Mouse (Mus musculus) T-helper 1 cell (primary cell): Measurements from ENCODE around the gene Rae1.

Experiments used
- in situ Hi-C: fragments of 300-600 bp; cut with MboI, MseI; formaldehyde crosslinking; loops from one replicate; pipeline ENCODE4 v1.15.1; 2025; ENCODE audit warnings: high pct_unique_total_duplicates

Rae1 gene

DNA sequence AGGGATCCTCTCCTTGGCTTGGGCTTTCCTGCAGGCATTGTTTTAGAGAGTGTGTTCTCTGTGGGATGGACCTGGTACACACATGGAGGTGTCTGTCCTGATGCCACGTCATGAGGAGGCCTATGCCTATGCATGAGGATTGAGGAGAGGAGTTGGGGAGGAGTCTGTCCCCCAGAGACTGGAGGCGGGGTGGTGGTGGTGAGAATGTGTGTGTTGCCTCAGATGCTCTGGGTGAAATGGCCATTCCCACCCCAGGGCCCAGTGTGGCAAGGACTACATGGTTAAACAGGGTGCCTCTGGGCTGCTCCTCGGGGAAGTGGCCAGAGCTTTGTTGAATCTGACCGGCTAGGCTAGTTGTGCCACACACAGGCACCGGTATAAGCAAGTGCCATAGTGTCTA, 26.4 kb downstream of the Rae1 start:
- in situ Hi-C loops = loop anchor here (10.0 kb wide), 1 partner anchor 1319 kb away; the partner anchor contains the start of gene Gm20721

GRCm38 (mm10) chr2:173026688-173027131, 26.8 kb downstream of the Rae1 start:
- in situ Hi-C loops = loop anchor here (10.0 kb wide), 1 partner anchor 1318 kb away; the partner anchor contains the start of gene Gm20721

- in situ Hi-C loops = loop anchor here (10.0 kb wide), 1 partner anchor 1318 kb away; the partner anchor contains the start of gene Gm20721
These were observed 27.4 kb downstream of the Rae1 start for GRCm38 (mm10) chr2:173027169-173027823.

DNA sequence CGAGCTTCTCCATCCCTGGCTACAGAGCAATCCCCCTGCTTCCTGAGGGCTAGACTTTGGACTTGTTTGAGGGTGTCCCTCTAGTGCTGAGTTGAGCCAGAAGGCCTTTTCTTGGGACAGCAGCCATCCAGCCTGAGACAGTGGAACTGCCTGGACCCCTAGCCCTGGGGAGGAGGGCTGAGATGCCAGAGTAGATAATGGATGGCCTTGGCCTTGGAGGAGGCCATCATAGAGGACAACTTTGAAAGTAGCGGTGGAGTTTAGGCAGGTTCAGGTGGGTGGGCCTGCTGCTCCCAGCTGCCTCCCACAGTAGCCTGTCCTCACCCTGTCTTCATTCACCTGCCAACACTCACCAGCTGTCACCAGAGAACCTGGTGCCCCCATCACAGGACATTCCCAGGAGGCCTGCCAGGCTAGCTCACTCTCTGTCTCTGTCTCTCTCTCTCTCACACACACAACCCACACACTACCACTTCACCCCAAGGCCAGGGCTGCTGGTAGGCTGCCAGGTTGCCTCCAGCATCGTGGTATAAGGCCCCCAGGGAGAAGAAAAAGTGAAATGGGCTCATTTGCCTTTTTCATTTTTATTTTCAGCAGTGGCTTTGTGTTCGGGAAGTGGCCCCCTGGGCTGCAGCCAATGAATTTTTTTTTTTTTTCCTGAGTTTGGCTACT, 28.0 kb downstream of the Rae1 start:
- in situ Hi-C loops = loop anchor here (10.0 kb wide), 1 partner anchor 1317 kb away; the partner anchor contains the start of gene Gm20721

- in situ Hi-C loops = loop anchor here (10.0 kb wide), 1 partner anchor 1316 kb away; the partner anchor contains the start of gene Gm20721
These were observed 28.7 kb downstream of the Rae1 start for GRCm38 (mm10) chr2:173028508-173029031.

DNA sequence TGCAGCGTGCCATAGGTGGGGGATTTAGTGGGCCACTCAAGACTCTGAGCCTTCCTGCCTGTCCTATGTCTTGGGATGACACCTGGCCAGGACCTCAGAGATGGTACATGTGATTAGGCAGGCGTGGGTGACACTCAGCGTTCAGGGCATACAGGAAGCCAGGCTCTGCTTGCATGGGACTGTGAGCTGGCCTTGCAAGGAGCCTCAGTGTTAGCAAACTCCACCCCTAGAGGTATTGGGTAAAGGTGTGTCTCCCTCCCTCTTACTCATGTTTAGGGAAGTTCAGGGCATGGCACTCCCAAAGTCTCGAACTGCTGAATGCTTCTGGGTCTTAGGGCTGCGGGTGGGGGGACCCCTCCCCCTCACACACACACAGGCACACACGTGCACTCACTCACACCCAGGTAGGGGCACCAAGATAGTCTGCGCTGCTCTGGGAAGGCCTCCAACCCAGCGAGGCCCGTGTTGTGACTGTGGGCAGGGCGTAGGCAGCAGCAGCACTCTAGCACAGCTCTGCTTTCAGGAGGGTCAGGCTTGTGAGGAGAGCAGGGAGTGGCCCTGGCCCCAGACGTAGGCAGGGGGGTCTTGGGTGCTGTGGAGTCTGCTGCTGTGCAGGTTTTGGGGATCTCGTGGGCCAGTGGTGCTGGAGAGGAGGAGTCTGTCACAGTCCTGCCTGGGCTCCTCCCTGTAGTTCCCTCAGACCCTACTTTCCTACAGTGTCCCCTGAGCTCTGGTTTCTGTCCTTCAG, 30.8 kb downstream of the Rae1 start:
- in situ Hi-C loops = no loop called here

DNA sequence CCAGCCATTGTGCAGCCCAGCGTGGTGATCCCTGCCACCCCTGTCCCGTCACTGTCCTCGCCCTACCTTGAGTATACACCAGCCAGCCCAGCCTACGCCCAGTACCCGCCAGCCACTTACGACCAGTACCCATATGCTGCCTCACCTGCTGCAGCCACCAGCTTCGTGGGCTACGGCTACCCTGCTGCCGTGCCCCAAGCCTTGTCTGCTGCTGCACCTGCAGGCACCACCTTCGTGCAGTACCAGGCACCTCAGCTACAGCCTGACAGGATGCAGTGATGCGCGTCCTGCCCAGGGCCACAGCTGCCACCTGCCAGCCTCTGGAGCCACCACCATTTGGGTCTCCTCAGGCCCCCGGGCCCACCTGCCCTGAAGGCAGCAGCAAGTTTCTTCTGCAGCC, 33.6 kb downstream of the Rae1 start:
- in situ Hi-C loops = no loop called here

- in situ Hi-C loops = no loop called here
These were observed 35.1 kb downstream of the Rae1 start for GRCm38 (mm10) chr2:173034998-173035397.

- in situ Hi-C loops = no loop called here
These were observed 35.7 kb downstream of the Rae1 start for GRCm38 (mm10) chr2:173035653-173036052.

GRCm38 (mm10) chr2:173036055-173036454, 36.1 kb downstream of the Rae1 start:
- in situ Hi-C loops = no loop called here

- in situ Hi-C loops = no loop called here
These were observed 36.7 kb downstream of the Rae1 start for GRCm38 (mm10) chr2:173036611-173037010.

- in situ Hi-C loops = no loop called here
These were observed 37.4 kb downstream of the Rae1 start for GRCm38 (mm10) chr2:173037347-173037746.

- in situ Hi-C loops = no loop called here
These were observed 38.1 kb downstream of the Rae1 start for GRCm38 (mm10) chr2:173037827-173038607.

GRCm38 (mm10) chr2:173039041-173039440, 39.1 kb downstream of the Rae1 start:
- in situ Hi-C loops = no loop called here

DNA sequence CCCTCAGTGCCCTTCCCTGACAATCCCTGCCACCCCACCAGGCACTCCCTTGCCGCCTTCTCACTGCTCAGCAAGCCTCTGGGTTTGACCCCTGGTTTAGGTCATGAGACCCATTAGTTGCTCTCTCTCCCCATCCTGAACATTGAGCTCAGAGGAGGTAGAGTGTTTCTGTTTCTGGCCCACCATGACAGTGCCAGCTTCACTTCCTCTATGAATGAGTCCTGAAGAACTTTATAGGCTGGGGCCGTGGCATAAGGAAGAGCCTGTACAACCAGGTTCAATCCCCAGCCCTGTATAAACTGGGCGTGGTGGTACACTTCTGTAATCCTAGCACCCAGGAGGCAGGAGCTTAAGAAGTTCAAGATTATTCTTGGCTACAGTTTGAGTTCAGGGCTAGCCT, 40.9 kb downstream of the Rae1 start:
- in situ Hi-C loops = no loop called here

- in situ Hi-C loops = no loop called here
These were observed 41.3 kb downstream of the Rae1 start for GRCm38 (mm10) chr2:173041242-173041641.

DNA sequence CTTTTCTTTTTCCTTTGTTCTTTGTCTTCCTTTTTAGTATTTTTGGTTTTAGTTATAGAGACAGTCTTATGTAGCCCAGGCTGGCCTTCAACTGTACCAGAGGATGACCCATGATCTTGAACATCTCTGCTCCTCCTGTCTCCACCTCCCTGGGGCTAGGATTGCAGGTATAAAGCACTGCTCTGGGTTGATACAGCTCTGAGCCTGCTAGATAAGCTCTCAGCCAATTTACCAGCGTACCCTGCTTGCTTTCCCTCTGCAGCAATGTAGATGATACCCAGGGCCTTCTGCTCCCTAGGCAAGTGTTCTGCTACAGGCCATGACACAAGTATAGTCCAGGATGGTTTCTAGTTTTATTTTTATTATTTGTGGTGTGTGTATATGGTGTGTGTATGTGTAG, 42.0 kb downstream of the Rae1 start:
- in situ Hi-C loops = no loop called here

DNA sequence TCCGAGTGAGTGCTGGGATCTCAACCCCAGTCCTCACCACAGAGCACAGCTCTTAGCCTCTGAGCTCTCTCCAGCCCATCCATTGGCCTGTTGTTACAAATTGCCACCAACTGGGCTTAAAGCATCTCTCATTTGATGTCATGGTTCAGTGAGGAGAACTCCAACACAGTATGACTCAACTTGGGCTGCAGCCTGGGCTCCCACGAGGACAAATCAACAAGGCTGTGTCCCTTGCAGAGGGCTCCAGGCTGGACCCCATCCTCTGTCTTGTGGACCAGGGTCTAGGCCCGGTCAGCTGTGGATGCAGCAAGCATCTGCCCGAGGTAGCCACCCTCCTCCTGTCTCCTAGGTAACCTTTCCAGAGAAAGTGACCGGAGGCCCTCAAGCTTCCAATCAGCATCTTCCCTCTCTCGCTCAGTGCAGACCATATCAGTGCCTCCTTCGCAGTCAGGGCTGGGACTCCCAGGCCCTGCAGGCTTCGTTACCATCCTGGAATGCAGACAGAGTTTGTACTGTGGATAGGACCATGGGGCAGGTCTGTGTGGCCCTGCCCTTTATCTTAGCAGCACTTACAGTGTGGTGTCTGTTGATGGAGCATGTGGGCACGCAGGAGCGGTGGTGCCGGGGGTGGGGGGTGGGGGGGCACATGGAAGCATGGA, 42.7 kb downstream of the Rae1 start:
- in situ Hi-C loops = no loop called here

GRCm38 (mm10) chr2:173044198-173044970, 44.5 kb downstream of the Rae1 start:
- in situ Hi-C loops = no loop called here
